Mouse (Mus musculus) intestine, embryonic 16.5 days (tissue): ENCODE results near the gene Adgrg1. TPM values are rescaled to one million over a fixed set of nuclear protein-coding genes. Genes with fewer than 3 reads are reported as not detected.
"Not testable (repeated sequence)": the region's sequence is repeated elsewhere in the genome, so short reads cannot be mapped to it uniquely, and the experiment has no call there.

Source experiments
- ATAC-seq: fragments of 200-750 bp; cut with Nextera tagmentation; 2 replicates; pipeline ENCODE4 v1.8.0; 2017; ENCODE audit warnings: moderate TSS enrichment, moderate library complexity
- H3K27ac ChIP-seq: fragments of 300-500 bp; sonication (generic); 2 replicates; pipeline ENCODE4 v1.5.1; 2014; ENCODE audit warnings: mild to moderate bottlenecking, low read length
- H3K27me3 ChIP-seq: fragments of 300-500 bp; sonication (generic); replicated peaks from 2 replicates; pipeline ENCODE4 v1.6.1; 2014; ENCODE audit warnings: low read length, control low read depth, mixed read lengths; ENCODE audit not compliant: control insufficient read depth, insufficient read depth
- H3K36me3 ChIP-seq: fragments of 300-500 bp; sonication (generic); 2 replicates; pipeline ENCODE4 v1.6.1; 2014; ENCODE audit warnings: low read length, control low read depth; ENCODE audit not compliant: control insufficient read depth, insufficient read depth
- H3K4me1 ChIP-seq: fragments of 300-500 bp; sonication (generic); 2 replicates; pipeline ENCODE4 v1.6.1; 2014; ENCODE audit warnings: low read length, control low read depth, mixed read lengths; ENCODE audit not compliant: control insufficient read depth, insufficient read depth
- H3K4me2 ChIP-seq: fragments of 300-500 bp; sonication (generic); 2 replicates; pipeline ENCODE4 v1.6.1; 2014; ENCODE audit warnings: low read depth, low read length, control low read depth
- H3K4me3 ChIP-seq: fragments of 300-500 bp; sonication (generic); 2 replicates; pipeline ENCODE4 v1.5.1; 2014; ENCODE audit warnings: mild to moderate bottlenecking, low read length
- H3K9ac ChIP-seq: fragments of 300-500 bp; sonication (generic); 2 replicates; pipeline ENCODE4 v1.6.1; 2014; ENCODE audit warnings: low read depth, low read length
- H3K9me3 ChIP-seq: fragments of 300-500 bp; sonication (generic); 2 replicates; pipeline ENCODE4 v1.6.1; 2016; ENCODE audit warnings: low read length, control low read depth; ENCODE audit not compliant: control insufficient read depth
- WGBS: fragments of 180-500 bp; shearing (Covaris S2); extraction: QIAGEN DNeasy Blood & Tissue Kit; methylation state at CpG from one replicate; pipeline ENCODE4 v1.1.7; 2014; 5-methylcytosine and 5-hydroxymethylcytosine counted together
- polyA plus RNA-seq: library from polyadenylated mRNA; unstranded; fragments of >200 nt; fragmentation: Nextera tagmentation; extraction: Ambion mirVana; gene quantifications from 2 replicates; pipeline ENCODE4 v1.2.1, GENCODE M21; 2015

Adgrg1 gene
- polyA plus RNA-seq, 1 experiment from 2014 or later = 24.4 TPM

GRCm38 (mm10) chr8:95016684-95017083 lies 42.1 kb downstream of the Adgrg1 start:
- WGBS = 65% methylated on average over 4 of the region's 4 CpGs
- H3K4me3 ChIP-seq = no peak overlapping the region
- H3K36me3 ChIP-seq = no peaks in the 10 kb centered on the region
- no peak overlapping the region for H3K9ac ChIP-seq
- H3K9me3 ChIP-seq = no peaks in the 10 kb centered on the region
- no peak overlapping the region for H3K4me2 ChIP-seq
- no peaks in the 10 kb centered on the region for H3K4me1 ChIP-seq
- no peaks in the 10 kb centered on the region for H3K27me3 ChIP-seq
- no peak overlapping the region for H3K27ac ChIP-seq
- ATAC-seq = no peak

- no peak within 1 kb of the TSS for H3K4me3 ChIP-seq
- no peaks in the 10 kb centered on the region for H3K4me1 ChIP-seq
- no peaks in the 10 kb centered on the region for H3K36me3 ChIP-seq
- no peaks in the 10 kb centered on the region for H3K27me3 ChIP-seq
- no peak within 1 kb of the TSS for H3K4me2 ChIP-seq
- no peaks in the 10 kb centered on the region for H3K9me3 ChIP-seq
- 64% methylated on average over 11 of the region's 11 CpGs for WGBS
- no peak within 1 kb of the TSS for H3K9ac ChIP-seq
- H3K27ac ChIP-seq = no peak within 1 kb of the TSS
- ATAC-seq = no peak
Measured at GRCm38 (mm10) chr8:95017451-95017850, 42.9 kb downstream of the Adgrg1 start, which contains the start of gene Adgrg3. Gene Adgrg3, plus strand, starts transcription at chr8:95017692.

GRCm38 (mm10) chr8:95017969-95018635 lies 43.6 kb downstream of the Adgrg1 start:
- H3K9ac ChIP-seq = no peak overlapping the region
- H3K9me3 ChIP-seq = no peaks in the 10 kb centered on the region
- H3K27ac ChIP-seq = no peak overlapping the region

GRCm38 (mm10) chr8:95020293-95020777 lies 45.8 kb downstream of the Adgrg1 start:
- WGBS = 55% methylated on average over 12 of the region's 12 CpGs
- Histone ChIP-seq H3K36me3 (no peaks in the 10 kb centered on the region), H3K9me3 (no peaks in the 10 kb centered on the region), H3K4me2 (no peak overlapping the region), H3K27ac (no peak overlapping the region), H3K4me1 (no peaks in the 10 kb centered on the region), H3K27me3 (no peaks in the 10 kb centered on the region), H3K4me3 (no peak overlapping the region), H3K9ac (no peak overlapping the region)
- ATAC-seq = no peak

More at GRCm38 (mm10) chr8:95017969-95018635, 43.6 kb downstream of the Adgrg1 start:
- Histone ChIP-seq H3K4me1 (no peaks in the 10 kb centered on the region), H3K27me3 (no peaks in the 10 kb centered on the region), H3K4me3 (no peak overlapping the region), H3K36me3 (no peaks in the 10 kb centered on the region), H3K4me2 (no peak overlapping the region)
- 66% methylated on average over 9 of the region's 9 CpGs for WGBS
- ATAC-seq = no peak

GRCm38 (mm10) chr8:95020821-95021220 lies 46.3 kb downstream of the Adgrg1 start:
- WGBS = 72% methylated on average over 10 of the region's 10 CpGs
- no peak overlapping the region for H3K27ac ChIP-seq

GRCm38 (mm10) chr8:95023201-95023600 lies 48.6 kb downstream of the Adgrg1 start:
- Histone ChIP-seq H3K4me3 (no peak overlapping the region), H3K36me3 (no peaks in the 10 kb centered on the region), H3K9ac (no peak overlapping the region), H3K9me3 (no peaks in the 10 kb centered on the region), H3K4me2 (no peak overlapping the region), H3K27ac (no peak overlapping the region), H3K27me3 (no peaks in the 10 kb centered on the region), H3K4me1 (no peaks in the 10 kb centered on the region)
- WGBS = 22% methylated on average over 8 of the region's 8 CpGs
- no peak for ATAC-seq

More at GRCm38 (mm10) chr8:95020821-95021220, 46.3 kb downstream of the Adgrg1 start:
- no peak overlapping the region for H3K9ac ChIP-seq
- no peak for ATAC-seq
- no peak overlapping the region for H3K4me2 ChIP-seq
- no peaks in the 10 kb centered on the region for H3K4me1 ChIP-seq
- no peaks in the 10 kb centered on the region for H3K36me3 ChIP-seq
- H3K4me3 ChIP-seq = no peak overlapping the region
- H3K27me3 ChIP-seq = no peaks in the 10 kb centered on the region
- H3K9me3 ChIP-seq = no peaks in the 10 kb centered on the region

GRCm38 (mm10) chr8:95024387-95024786 lies 49.8 kb downstream of the Adgrg1 start:
- Histone ChIP-seq H3K36me3 (no peaks in the 10 kb centered on the region), H3K9me3 (no peaks in the 10 kb centered on the region), H3K27ac (no peak overlapping the region), H3K4me1 (no peaks in the 10 kb centered on the region), H3K27me3 (no peaks in the 10 kb centered on the region), H3K9ac (no peak overlapping the region), H3K4me3 (no peak overlapping the region), H3K4me2 (no peak overlapping the region)
- no peak for ATAC-seq
- 73% methylated on average over 4 of the region's 4 CpGs for WGBS

- Histone ChIP-seq H3K4me1 (no peaks in the 10 kb centered on the region), H3K27me3 (no peaks in the 10 kb centered on the region), H3K4me3 (no peak overlapping the region), H3K9me3 (no peaks in the 10 kb centered on the region), H3K9ac (no peak overlapping the region), H3K27ac (no peak overlapping the region), H3K4me2 (no peak overlapping the region), H3K36me3 (no peaks in the 10 kb centered on the region)
- no peak for ATAC-seq
- 70% methylated on average over 2 of the region's 2 CpGs for WGBS
Measured at GRCm38 (mm10) chr8:95025421-95025820, 50.9 kb downstream of the Adgrg1 start.

- ATAC-seq, H3K4me3 ChIP-seq, H3K36me3 ChIP-seq, H3K9ac ChIP-seq, H3K4me1 ChIP-seq, H3K27ac ChIP-seq, H3K9me3 ChIP-seq, H3K4me2 ChIP-seq, H3K27me3 ChIP-seq: not testable (repeated sequence)
- WGBS = 53% methylated on average over 7 of the region's 7 CpGs
Measured at GRCm38 (mm10) chr8:95028391-95028790, 53.8 kb downstream of the Adgrg1 start.
